Mouse (Mus musculus) heart, postnatal 0 days (tissue): ENCODE data around the gene Gja5.

Source experiments
- CTCF ChIP-seq: IDR thresholded peaks from 2 replicates; pipeline ENCODE4 v1.5.1; 2016; ENCODE audit warnings: antibody characterized with exemption, control low read depth, low read depth
- EP300 ChIP-seq: IDR thresholded peaks from 2 replicates; pipeline ENCODE4 v1.6.1; 2016; ENCODE audit warnings: antibody characterized with exemption, low read depth

GRCm38 (mm10) chr3:97124193-97124592 lies 219.7 kb downstream of the Gja5 start:
- TF ChIP-seq CTCF (no peak), EP300 (no peak)
